Mouse (Mus musculus): ENCODE results near the gene P3h2. TPM values are rescaled to one million over a fixed set of nuclear protein-coding genes. Genes with fewer than 3 reads are reported as not detected.

P3h2 gene
- polyA plus RNA-seq, 1 experiment from 2014 or later = 4.6 TPM

- Histone ChIP-seq H3K27ac (ENCODE audit: low read depth, low read length) (no peak overlapping the region), H3K4me3 (ENCODE audit: low read depth, low read length) (no peak overlapping the region), H3K4me1 (ENCODE audit: control insufficient read depth, insufficient read depth, low read length) (peaks cover 10% of the 10 kb centered on the region), H3K4me2 (ENCODE audit: low read depth) (no peak overlapping the region), H3K9me3 (ENCODE audit: control insufficient read depth, low read length) (no peaks in the 10 kb centered on the region), H3K9ac (ENCODE audit: low read length) (no peak overlapping the region), H3K36me3 (ENCODE audit: control insufficient read depth, insufficient read depth, low read length) (no peaks in the 10 kb centered on the region), H3K27me3 (ENCODE audit: control insufficient read depth, insufficient read depth, low read length) (no peaks in the 10 kb centered on the region)
- no peak for ATAC-seq (ENCODE audit: insufficient read depth, low FRiP score, low TSS enrichment)
- no peak for DNase-seq (ENCODE audit: low spot score)
Observed at GRCm38 (mm10) chr16:26082391-26082790, 23.2 kb downstream of the P3h2 start.

- Histone ChIP-seq H3K27me3 (ENCODE audit: control insufficient read depth, insufficient read depth, low read length) (no peaks in the 10 kb centered on the region), H3K4me3 (ENCODE audit: low read depth, low read length) (no peak overlapping the region), H3K27ac (ENCODE audit: low read depth, low read length) (no peak overlapping the region), H3K4me1 (ENCODE audit: control insufficient read depth, insufficient read depth, low read length) (peaks cover 10% of the 10 kb centered on the region), H3K4me2 (ENCODE audit: low read depth) (no peak overlapping the region), H3K36me3 (ENCODE audit: control insufficient read depth, insufficient read depth, low read length) (no peaks in the 10 kb centered on the region), H3K9me3 (ENCODE audit: control insufficient read depth, low read length) (no peaks in the 10 kb centered on the region), H3K9ac (ENCODE audit: low read length) (no peak overlapping the region)
- DNase-seq (ENCODE audit: low spot score) (peak; percentile 24), ATAC-seq (ENCODE audit: insufficient read depth, low FRiP score, low TSS enrichment) (no peak)
- 20% methylated on average over 7 of the region's 7 CpGs for WGBS
Observed at GRCm38 (mm10) chr16:26078923-26079351, 26.6 kb downstream of the P3h2 start.

- H3K9ac ChIP-seq (ENCODE audit: low read length) = no peak overlapping the region
- H3K9me3 ChIP-seq (ENCODE audit: control insufficient read depth, low read length) = no peaks in the 10 kb centered on the region
- H3K27ac ChIP-seq (ENCODE audit: low read depth, low read length) = no peak overlapping the region
- no peaks in the 10 kb centered on the region for H3K36me3 ChIP-seq (ENCODE audit: control insufficient read depth, insufficient read depth, low read length)
- ATAC-seq (ENCODE audit: insufficient read depth, low FRiP score, low TSS enrichment) (no peak), DNase-seq (ENCODE audit: low spot score) (no peak)
- WGBS = 42% methylated on average over 2 of the region's 2 CpGs
- H3K4me2 ChIP-seq (ENCODE audit: low read depth) = no peak overlapping the region
- H3K4me3 ChIP-seq (ENCODE audit: low read depth, low read length) = no peak overlapping the region
- peaks cover 10% of the 10 kb centered on the region for H3K4me1 ChIP-seq (ENCODE audit: control insufficient read depth, insufficient read depth, low read length)
- no peaks in the 10 kb centered on the region for H3K27me3 ChIP-seq (ENCODE audit: control insufficient read depth, insufficient read depth, low read length)
Observed at GRCm38 (mm10) chr16:26078100-26078422, 27.5 kb downstream of the P3h2 start.

- no peaks in the 10 kb centered on the region for H3K27me3 ChIP-seq (ENCODE audit: control insufficient read depth, insufficient read depth, low read length)
- H3K36me3 ChIP-seq (ENCODE audit: control insufficient read depth, insufficient read depth, low read length) = no peaks in the 10 kb centered on the region
- H3K9ac ChIP-seq (ENCODE audit: low read length) = no peak overlapping the region
- H3K27ac ChIP-seq (ENCODE audit: low read depth, low read length) = 0 out of 2 replicates have a peak overlapping the region, but pooled peaks have one; percentile 23
- DNase-seq (ENCODE audit: low spot score) (no peak), ATAC-seq (ENCODE audit: insufficient read depth, low FRiP score, low TSS enrichment) (no peak)
- no peak overlapping the region for H3K4me3 ChIP-seq (ENCODE audit: low read depth, low read length)
- no peak overlapping the region for H3K4me2 ChIP-seq (ENCODE audit: low read depth)
- H3K4me1 ChIP-seq (ENCODE audit: control insufficient read depth, insufficient read depth, low read length) = peaks cover 10% of the 10 kb centered on the region
- 65% methylated on average over 10 of the region's 10 CpGs for WGBS
- no peaks in the 10 kb centered on the region for H3K9me3 ChIP-seq (ENCODE audit: control insufficient read depth, low read length)
Observed at GRCm38 (mm10) chr16:26077246-26078099, 28.1 kb downstream of the P3h2 start.

GRCm38 (mm10) chr16:26075063-26075462 lies 30.5 kb downstream of the P3h2 start:
- H3K4me2 ChIP-seq (ENCODE audit: low read depth) = no peak overlapping the region
- H3K4me3 ChIP-seq (ENCODE audit: low read depth, low read length) = no peak overlapping the region
- DNase-seq (ENCODE audit: low spot score) = no peak
- H3K9ac ChIP-seq (ENCODE audit: low read length) = no peak overlapping the region
- no peaks in the 10 kb centered on the region for H3K27me3 ChIP-seq (ENCODE audit: control insufficient read depth, insufficient read depth, low read length)
- H3K9me3 ChIP-seq (ENCODE audit: control insufficient read depth, low read length) = no peaks in the 10 kb centered on the region
- H3K36me3 ChIP-seq (ENCODE audit: control insufficient read depth, insufficient read depth, low read length) = no peaks in the 10 kb centered on the region
- no peak overlapping the region for H3K27ac ChIP-seq (ENCODE audit: low read depth, low read length)
- peaks cover 10% of the 10 kb centered on the region for H3K4me1 ChIP-seq (ENCODE audit: control insufficient read depth, insufficient read depth, low read length)
- ATAC-seq (ENCODE audit: insufficient read depth, low FRiP score, low TSS enrichment) = no peak

- no peak overlapping the region for H3K27ac ChIP-seq (ENCODE audit: low read depth, low read length)
- H3K9me3 ChIP-seq (ENCODE audit: control insufficient read depth, low read length) = no peaks in the 10 kb centered on the region
- DNase-seq (ENCODE audit: low spot score) (no peak), ATAC-seq (ENCODE audit: insufficient read depth, low FRiP score, low TSS enrichment) (no peak)
- 93% methylated on average over 3 of the region's 3 CpGs for WGBS
- no peaks in the 10 kb centered on the region for H3K4me1 ChIP-seq (ENCODE audit: control insufficient read depth, insufficient read depth, low read length)
- H3K36me3 ChIP-seq (ENCODE audit: control insufficient read depth, insufficient read depth, low read length) = no peaks in the 10 kb centered on the region
- no peak overlapping the region for H3K4me2 ChIP-seq (ENCODE audit: low read depth)
- no peaks in the 10 kb centered on the region for H3K27me3 ChIP-seq (ENCODE audit: control insufficient read depth, insufficient read depth, low read length)
- no peak overlapping the region for H3K4me3 ChIP-seq (ENCODE audit: low read depth, low read length)
- H3K9ac ChIP-seq (ENCODE audit: low read length) = no peak overlapping the region
Observed at GRCm38 (mm10) chr16:26070376-26070775, 35.2 kb downstream of the P3h2 start.

GRCm38 (mm10) chr16:26065060-26065459 lies 40.5 kb downstream of the P3h2 start:
- Histone ChIP-seq H3K36me3 (ENCODE audit: control insufficient read depth, insufficient read depth, low read length) (no peaks in the 10 kb centered on the region), H3K9me3 (ENCODE audit: control insufficient read depth, low read length) (no peaks in the 10 kb centered on the region), H3K27me3 (ENCODE audit: control insufficient read depth, insufficient read depth, low read length) (no peaks in the 10 kb centered on the region), H3K4me3 (ENCODE audit: low read depth, low read length) (no peak overlapping the region), H3K4me2 (ENCODE audit: low read depth) (no peak overlapping the region), H3K9ac (ENCODE audit: low read length) (no peak overlapping the region), H3K27ac (ENCODE audit: low read depth, low read length) (no peak overlapping the region), H3K4me1 (ENCODE audit: control insufficient read depth, insufficient read depth, low read length) (no peaks in the 10 kb centered on the region)
- 55% methylated on average over 6 of the region's 6 CpGs for WGBS
- no peak for ATAC-seq (ENCODE audit: insufficient read depth, low FRiP score, low TSS enrichment)
- no peak for DNase-seq (ENCODE audit: low spot score)

GRCm38 (mm10) chr16:26060239-26061085 lies 45.1 kb downstream of the P3h2 start:
- no peaks in the 10 kb centered on the region for H3K4me1 ChIP-seq (ENCODE audit: control insufficient read depth, insufficient read depth, low read length)
- no peaks in the 10 kb centered on the region for H3K27me3 ChIP-seq (ENCODE audit: control insufficient read depth, insufficient read depth, low read length)
- H3K9me3 ChIP-seq (ENCODE audit: control insufficient read depth, low read length) = no peaks in the 10 kb centered on the region
- no peak for DNase-seq (ENCODE audit: low spot score)
- no peaks in the 10 kb centered on the region for H3K36me3 ChIP-seq (ENCODE audit: control insufficient read depth, insufficient read depth, low read length)
- H3K27ac ChIP-seq (ENCODE audit: low read depth, low read length) = no peak overlapping the region
- H3K4me3 ChIP-seq (ENCODE audit: low read depth, low read length) = no peak overlapping the region
- no peak for ATAC-seq (ENCODE audit: insufficient read depth, low FRiP score, low TSS enrichment)
- 85% methylated on average over 5 of the region's 5 CpGs for WGBS
- H3K9ac ChIP-seq (ENCODE audit: low read length) = no peak overlapping the region
- no peak overlapping the region for H3K4me2 ChIP-seq (ENCODE audit: low read depth)
